Mouse (Mus musculus) ES-Bruce4 (cell line): ENCODE measurements at regions not wholly inside any gene's neighbourhood (a gene's known extent, or its start where the extent isn't known, plus 50 kb on each side); places are given as distances from the start of the nearest gene placed in this dataset.

ENCODE experiments used
- H3K27ac ChIP-seq: 2 replicates; pipeline ENCODE4 v1.5.1; 2012; ENCODE audit warnings: low read length, inconsistent platforms; ENCODE audit not compliant: insufficient read depth
- H3K27me3 ChIP-seq: 2 replicates; pipeline ENCODE4 v1.6.1; 2012; ENCODE audit warnings: mild to moderate bottlenecking, low read length, inconsistent platforms; ENCODE audit not compliant: control insufficient read depth, poor library complexity, insufficient read depth, severe bottlenecking
- H3K36me3 ChIP-seq: 2 replicates; pipeline ENCODE4 v1.6.1; 2012; ENCODE audit warnings: inconsistent platforms, mild to moderate bottlenecking, low read length, moderate library complexity; ENCODE audit not compliant: control insufficient read depth, poor library complexity, insufficient read depth, severe bottlenecking
- H3K4me1 ChIP-seq: one replicate; pipeline ENCODE4 v1.8.1; 2011; ENCODE audit warnings: low read length; ENCODE audit not compliant: control insufficient read depth, insufficient read depth
- H3K4me3 ChIP-seq: 2 replicates; pipeline ENCODE4 v1.5.1; 2011; ENCODE audit warnings: low read depth, mild to moderate bottlenecking, low read length
- H3K9ac ChIP-seq: 2 replicates; pipeline ENCODE4 v1.6.1; 2012; ENCODE audit warnings: low read depth, mild to moderate bottlenecking, inconsistent platforms; ENCODE audit not compliant: poor library complexity, severe bottlenecking
- H3K9me3 ChIP-seq: replicated peaks from 2 replicates; pipeline ENCODE4 v1.6.1; 2012; ENCODE audit warnings: mild to moderate bottlenecking, low read length, inconsistent platforms; ENCODE audit not compliant: control insufficient read depth, poor library complexity, insufficient read depth, severe bottlenecking
- CTCF ChIP-seq: IDR thresholded peaks from one replicate; pipeline ENCODE4 v1.8.1; 2011; ENCODE audit warnings: low read depth, low read length
- EP300 ChIP-seq: IDR thresholded peaks from 2 replicates; pipeline ENCODE4 v1.6.1; 2011; ENCODE audit warnings: low read depth, low read length; ENCODE audit not compliant: insufficient read depth
- POLR2A ChIP-seq: IDR thresholded peaks from one replicate; pipeline ENCODE4 v1.8.1; 2011; ENCODE audit warnings: low read length; ENCODE audit not compliant: insufficient read depth

- TF ChIP-seq CTCF = no peak
- no peak for TF ChIP-seq POLR2A
- no peak for TF ChIP-seq EP300
- no peak overlapping the region for H3K9ac ChIP-seq
- no peaks in the 10 kb centered on the region for H3K9me3 ChIP-seq
- no peaks in the 10 kb centered on the region for H3K4me1 ChIP-seq
- H3K4me3 ChIP-seq = no peak overlapping the region
- H3K36me3 ChIP-seq = no peaks in the 10 kb centered on the region
- no peaks in the 10 kb centered on the region for H3K27me3 ChIP-seq
- no peak overlapping the region for H3K27ac ChIP-seq
Observed at GRCm38 (mm10) chr10:44976815-44977214, 90.2 kb upstream of the Prep start.

DNA sequence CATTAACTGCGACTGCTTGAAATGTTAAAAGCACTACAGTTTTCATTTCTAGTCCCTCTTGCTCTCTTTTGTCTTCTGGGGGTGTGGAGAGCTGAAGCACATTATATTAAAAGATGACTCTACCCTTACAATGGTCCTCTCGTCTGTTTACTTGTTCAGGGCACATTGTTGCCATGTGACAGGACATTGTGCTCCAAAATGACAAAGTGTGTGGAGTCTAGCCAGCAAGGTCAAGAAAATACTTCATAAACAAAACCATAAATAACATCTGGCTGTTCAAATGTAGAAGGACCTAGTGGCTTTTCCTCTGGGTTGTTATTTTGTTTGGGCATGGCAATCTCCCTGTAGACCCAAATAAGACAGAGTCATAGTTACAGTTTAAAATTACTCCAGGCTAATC, 95.1 kb upstream of the Prep start:
- Histone ChIP-seq H3K27me3 (no peaks in the 10 kb centered on the region; the same call in 1 of the 2 replicates), H3K27ac (no peak overlapping the region), H3K36me3 (no peaks in the 10 kb centered on the region), H3K9me3 (no peaks in the 10 kb centered on the region), H3K9ac (no peak overlapping the region), H3K4me1 (no peaks in the 10 kb centered on the region), H3K4me3 (no peak overlapping the region)
- no peak for TF ChIP-seq POLR2A
- TF ChIP-seq EP300 = no peak
- no peak for TF ChIP-seq CTCF

DNA sequence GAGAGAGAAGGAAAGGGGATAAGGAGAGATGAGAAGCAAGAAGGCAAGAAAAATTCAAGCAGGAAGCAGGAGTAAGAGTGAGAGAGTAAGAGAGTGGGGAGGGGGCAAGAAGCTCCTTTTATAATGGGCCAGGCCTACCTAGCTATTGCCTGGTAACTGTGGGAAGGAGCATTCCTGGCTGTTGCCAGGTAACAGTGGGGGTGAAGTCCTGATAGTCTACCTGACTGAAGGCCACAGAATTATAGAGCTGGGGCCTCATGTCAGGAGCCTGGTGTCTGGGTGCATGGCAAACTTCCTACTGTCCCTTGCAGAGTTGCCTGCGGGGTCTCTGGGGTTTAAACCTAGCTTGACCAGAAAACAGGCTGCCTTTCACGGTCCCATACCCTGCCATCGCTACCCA, 107.0 kb upstream of the Prep start:
- Histone ChIP-seq H3K27me3 (no peaks in the 10 kb centered on the region), H3K4me3 (no peak overlapping the region), H3K27ac (no peak overlapping the region), H3K4me1 (no peaks in the 10 kb centered on the region), H3K36me3 (no peaks in the 10 kb centered on the region), H3K9ac (no peak overlapping the region), H3K9me3 (no peaks in the 10 kb centered on the region)
- TF ChIP-seq POLR2A (no peak), CTCF (no peak), EP300 (no peak)

DNA sequence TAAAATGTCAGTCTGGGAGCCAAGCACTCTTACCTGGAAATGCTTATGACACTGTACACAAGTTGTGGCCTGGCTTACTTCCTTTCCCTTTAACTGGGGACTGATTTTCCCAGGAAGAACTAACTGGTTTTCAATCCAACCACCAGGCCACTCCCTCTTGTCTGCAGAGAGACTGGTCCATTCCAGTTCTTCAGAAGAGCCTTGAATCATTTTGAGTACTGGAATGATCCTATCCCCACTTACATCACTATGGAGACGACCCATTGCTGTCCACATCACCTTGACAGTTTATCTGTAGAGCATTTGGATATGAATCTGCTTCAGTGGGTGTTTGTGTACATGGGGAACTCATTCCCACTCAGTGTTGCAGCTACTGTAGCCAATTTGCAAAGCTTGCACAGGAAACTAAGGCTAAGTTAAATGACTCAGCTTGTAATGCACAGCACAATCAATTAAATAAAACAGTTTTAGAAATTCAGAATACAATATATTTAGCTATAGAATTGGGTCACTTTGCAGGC, 121.7 kb upstream of the Prep start:
- Histone ChIP-seq H3K27me3 (no peaks in the 10 kb centered on the region), H3K9me3 (no peaks in the 10 kb centered on the region), H3K27ac (no peak overlapping the region), H3K4me3 (no peak overlapping the region), H3K36me3 (no peaks in the 10 kb centered on the region), H3K4me1 (no peaks in the 10 kb centered on the region), H3K9ac (no peak overlapping the region)
- TF ChIP-seq EP300 (no peak), POLR2A (no peak), CTCF (no peak)

DNA sequence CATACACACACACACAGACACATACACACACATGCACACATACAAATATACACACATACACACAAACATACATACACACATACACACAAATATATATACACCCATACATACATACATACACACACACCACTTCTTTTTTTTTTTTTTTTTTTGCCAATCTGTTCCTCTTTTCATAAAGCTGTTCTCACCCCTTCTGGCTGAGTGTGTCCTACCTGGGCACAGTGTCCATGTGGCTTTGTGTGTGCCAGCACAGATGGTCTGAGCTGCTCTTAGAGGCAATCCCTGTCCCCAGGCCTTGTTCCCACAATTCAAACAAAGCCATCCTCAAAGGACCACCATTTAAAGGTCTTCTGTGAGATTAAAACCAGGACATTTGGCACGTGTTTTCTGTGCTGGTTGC, 127.6 kb upstream of the Prep start:
- TF ChIP-seq EP300 = no peak
- no peak for TF ChIP-seq CTCF
- Histone ChIP-seq H3K4me3 (no peak overlapping the region), H3K9ac (no peak overlapping the region), H3K9me3 (no peaks in the 10 kb centered on the region), H3K27me3 (no peaks in the 10 kb centered on the region), H3K4me1 (no peaks in the 10 kb centered on the region), H3K36me3 (no peaks in the 10 kb centered on the region), H3K27ac (no peak overlapping the region)

DNA sequence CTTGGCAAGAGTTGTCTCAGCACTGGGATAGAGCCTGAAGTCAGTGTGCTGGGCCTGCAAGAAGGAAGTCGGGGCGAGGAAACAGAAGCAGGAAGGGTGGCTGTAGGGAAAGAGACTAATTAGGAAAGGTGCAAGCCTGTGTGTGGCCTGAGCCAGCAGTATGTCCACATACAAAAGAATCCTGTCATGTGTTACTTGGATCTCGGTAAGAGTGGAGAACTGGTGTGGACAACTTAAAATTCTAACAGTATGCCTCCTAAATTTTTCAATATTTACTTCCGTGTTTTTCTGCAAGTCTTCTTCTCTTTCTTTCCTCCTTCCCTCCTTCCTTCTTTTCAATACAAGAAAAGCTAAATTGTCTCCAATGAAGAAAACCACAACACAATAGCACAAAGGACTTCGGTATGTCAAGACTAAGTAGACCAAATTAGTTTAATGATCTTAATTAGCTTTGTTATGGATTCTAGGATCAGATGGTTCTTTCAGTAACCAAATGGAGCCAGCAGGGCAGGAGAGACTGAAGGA, 130.0 kb upstream of the Prep start:
- no peaks in the 10 kb centered on the region for H3K27me3 ChIP-seq
- H3K9ac ChIP-seq = no peak overlapping the region
- no peaks in the 10 kb centered on the region for H3K36me3 ChIP-seq
- no peaks in the 10 kb centered on the region for H3K9me3 ChIP-seq
- TF ChIP-seq CTCF (no peak), EP300 (no peak), POLR2A (no peak)
- H3K4me3 ChIP-seq = no peak overlapping the region
- no peaks in the 10 kb centered on the region for H3K4me1 ChIP-seq
- no peak overlapping the region for H3K27ac ChIP-seq
